Mouse (Mus musculus): Measurements from ENCODE around the gene Cpne1.
"Not testable (repeated sequence)": the region's sequence is repeated elsewhere in the genome, so short reads cannot be mapped to it uniquely, and the experiment has no call there.

DNA sequence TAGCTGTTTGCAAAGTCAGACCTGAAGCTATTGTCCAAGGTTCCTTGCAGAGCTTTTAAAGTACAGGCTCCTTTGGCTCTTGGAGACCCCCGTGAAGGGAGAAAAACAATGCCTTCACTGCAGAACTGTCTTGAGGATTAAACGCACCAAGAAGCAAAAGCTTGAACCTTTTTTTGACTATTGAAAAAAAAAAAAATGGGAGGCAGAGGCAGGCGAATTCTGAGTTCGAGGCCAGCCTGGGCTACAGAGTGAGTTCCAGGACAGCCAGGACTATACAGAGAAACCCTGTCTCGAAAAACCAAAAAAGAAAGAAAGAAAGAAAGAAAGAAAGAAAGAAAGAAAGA is 287 bp upstream of the Cpne1 start:
- not testable (repeated sequence) for TF ChIP-seq CTCF (IDR thresholded peaks at IDR 0.05; ENCODE audit: borderline replicate concordance, control insufficient read depth, extremely low read depth, insufficient read depth, low read length, poor library complexity); POLR2A (IDR thresholded peaks at IDR 0.05; ENCODE audit: control insufficient read depth, extremely low read depth, insufficient read depth, low read length, poor library complexity)
